Mouse (Mus musculus): ENCODE data around the gene BC030867. TPM values are rescaled to one million over a fixed set of nuclear protein-coding genes. Genes with fewer than 3 reads are reported as not detected.

BC030867 gene
- under 1 TPM; 0.21 to 0.47 TPM for total RNA-seq (2023)

GRCm38 (mm10) chr11:102248630-102249230 is at the start of gene BC030867:
TSS of gene BC030867 (plus strand) at chr11:102248882.

GRCm38 (mm10) chr11:102230006-102230741 is 18.5 kb upstream of the BC030867 start, which contains the start of gene Hdac5:
TSS of gene Hdac5 (minus strand) at chr11:102230166.

GRCm38 (mm10) chr11:102268520-102269244 is 20.0 kb downstream of the BC030867 start, which contains the start of gene Asb16:
TSS of gene Asb16 (plus strand) at chr11:102268743.

DNA sequence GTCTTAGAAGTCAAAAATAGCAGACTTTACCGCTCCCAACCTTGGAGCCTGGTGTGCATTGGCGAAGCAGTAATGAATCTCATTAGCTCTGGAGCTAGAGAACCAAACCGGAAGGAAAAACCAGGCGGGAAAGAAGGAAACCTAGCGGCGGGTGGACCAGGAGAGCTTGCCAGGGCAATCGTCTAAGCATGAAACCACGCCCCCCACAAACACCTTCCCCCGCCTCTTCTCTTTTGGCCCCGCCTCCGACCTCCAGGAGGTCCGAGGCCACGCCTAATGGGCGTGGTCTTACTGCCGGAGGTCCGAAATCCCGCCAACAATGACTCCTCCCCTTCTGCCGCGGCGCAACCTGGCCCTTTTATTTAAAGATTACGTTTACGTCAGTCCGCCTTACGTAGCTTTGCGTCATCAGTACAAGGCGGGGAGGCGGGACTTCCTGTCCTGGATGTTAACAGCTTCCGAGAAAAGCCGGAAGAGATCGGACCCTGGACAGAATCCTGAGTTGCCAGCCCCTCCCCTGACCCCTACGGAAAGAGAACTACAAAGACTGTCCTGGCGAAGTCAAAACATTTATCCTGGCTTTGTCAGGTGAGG is 35.9 kb downstream of the BC030867 start, which contains the start of gene Tmub2:
Gene Tmub2, plus strand, starts transcription at position 431 of the 594 bp plus-strand sequence.

DNA sequence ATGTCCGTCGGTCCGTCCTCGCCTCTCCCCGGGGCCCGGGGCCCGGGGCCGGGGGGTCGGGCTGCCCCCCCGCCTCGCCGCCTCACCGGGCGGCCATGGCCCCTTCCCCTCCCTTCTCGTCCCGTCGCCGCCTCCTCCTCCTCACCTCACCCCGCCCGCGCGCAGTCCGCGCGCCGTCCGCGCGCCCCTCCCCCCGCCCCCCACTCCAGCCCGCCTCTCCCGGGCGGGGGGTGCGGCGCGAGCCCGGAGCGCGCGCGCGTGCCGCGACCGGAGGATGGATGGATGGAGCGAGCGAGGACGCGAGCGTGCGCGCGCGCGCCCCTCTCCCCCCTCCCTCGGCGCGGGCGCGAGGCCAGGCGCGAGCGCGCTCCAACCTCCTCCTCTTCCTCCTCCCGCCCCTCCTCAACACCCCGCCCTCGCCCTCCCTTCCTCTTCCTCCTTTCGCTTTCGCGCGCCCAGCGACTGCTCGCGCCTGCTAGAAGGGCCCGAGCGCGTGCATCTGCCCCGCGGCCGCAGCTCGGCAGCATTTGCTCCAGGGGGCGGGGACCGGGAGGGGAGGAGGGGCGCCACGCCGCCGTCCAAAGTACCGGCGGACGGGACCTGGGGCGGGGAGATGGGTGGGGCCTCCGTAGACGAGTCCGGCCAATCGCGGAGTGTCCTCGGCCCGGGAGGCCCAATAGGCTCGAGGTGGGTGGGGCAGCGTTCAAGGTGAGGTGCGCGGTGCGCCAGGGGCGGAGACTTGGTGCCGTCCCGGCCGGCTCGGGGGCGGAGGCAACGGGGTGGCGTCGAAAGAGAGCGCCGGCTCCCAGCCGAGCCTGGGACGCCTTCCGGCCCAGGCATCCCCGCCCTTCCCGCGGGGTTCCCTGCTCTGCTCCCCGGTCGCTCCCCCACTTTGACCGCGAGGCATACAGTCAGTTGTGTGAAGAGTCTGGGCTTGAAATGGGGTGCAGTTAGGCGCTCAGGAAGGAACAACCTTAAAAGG is 48.1 kb downstream of the BC030867 start, which contains the start of gene Atxn7l3:
Gene Atxn7l3, minus strand, starts transcription at position 141 of the 982 bp plus-strand sequence.

Other genes starting within 250 kb of the BC030867 start
- not detected for gene Mpp3, start 220.4 kb upstream of the BC030867 start, total RNA-seq (2023)
- gene Cd300lg, start 207.4 kb upstream of the BC030867 start, total RNA-seq (2023) = 10 to 100 TPM; 32.8 to 33.4 TPM
- gene Mpp2, start 160.4 kb upstream of the BC030867 start, total RNA-seq (2023) = not detected
- not detected for gene Ppy, start 147.6 kb upstream of the BC030867 start, total RNA-seq (2023)
- gene Pyy, start 141.1 kb upstream of the BC030867 start, total RNA-seq (2023) = not detected
- not detected for gene Nags, start 103.4 kb upstream of the BC030867 start, total RNA-seq (2023)
- gene Tmem101, start 92.5 kb upstream of the BC030867 start, total RNA-seq (2023) = 10 to 100 TPM in 1 of 2 experiments, 1 to 10 TPM in 1; 8.6 to 11.6 TPM
- gene Lsm12, start 63.6 kb upstream of the BC030867 start, total RNA-seq (2023) = 10 to 100 TPM; 46.7 to 51.0 TPM
- 10 to 100 TPM; 29.8 to 33.5 TPM for gene G6pc3, start 59.3 kb upstream of the BC030867 start, total RNA-seq (2023)
- gene Hdac5, start 18.7 kb upstream of the BC030867 start, total RNA-seq (2023) = 100 to 1,000 TPM; 181 to 190 TPM
- gene Asb16, start 19.9 kb downstream of the BC030867 start, total RNA-seq (2023) = not detected
- 10 to 100 TPM; 41.5 to 47.0 TPM for gene Tmub2, start 36.0 kb downstream of the BC030867 start, total RNA-seq (2023)
- 10 to 100 TPM; 56.3 to 57.2 TPM for gene Atxn7l3, start 47.7 kb downstream of the BC030867 start, total RNA-seq (2023)
- gene Ubtf, start 70.9 kb downstream of the BC030867 start, total RNA-seq (2023) = 100 to 1,000 TPM in 1 of 2 experiments, 10 to 100 TPM in 1; 91.7 to 103 TPM
- under 1 TPM in 1 of 2 experiments, not detected in 1; 0.24 TPM for gene Slc4a1, start 117.3 kb downstream of the BC030867 start, total RNA-seq (2023)
- gene Rundc3a, start 144.5 kb downstream of the BC030867 start, total RNA-seq (2023) = not detected
- 10 to 100 TPM; 59.1 to 75.0 TPM for gene Slc25a39, start 159.1 kb downstream of the BC030867 start, total RNA-seq (2023)
- gene Grn, start 181.4 kb downstream of the BC030867 start, total RNA-seq (2023) = 100 to 1,000 TPM; 535 to 541 TPM
- gene Fam171a2, start 198.8 kb downstream of the BC030867 start, total RNA-seq (2023) = under 1 TPM in 1 of 2 experiments, not detected in 1; 0.52 TPM
- 1 to 10 TPM; 3.6 to 5.5 TPM for gene Itga2b, start 221.2 kb downstream of the BC030867 start, total RNA-seq (2023)

Measured in monocyte, adult 59 days (primary cell).